Mouse (Mus musculus) liver, postnatal 0 days (tissue): ENCODE results near the gene Bcl2l1. TPM values are rescaled to one million over a fixed set of nuclear protein-coding genes. Genes with fewer than 3 reads are reported as not detected.

Source experiments
- ATAC-seq: fragments of 200-750 bp; cut with Nextera tagmentation; 2 replicates; pipeline ENCODE4 v1.8.0; 2017; ENCODE audit warnings: mild to moderate bottlenecking, moderate library complexity
- DNase-seq: peaks from one replicate; pipeline ENCODE4 v3.0.0-alpha.2; 2016
- H3K27ac ChIP-seq: fragments of 300-500 bp; sonication (generic); 2 replicates; pipeline ENCODE4 v1.5.1; 2014; ENCODE audit warnings: antibody characterized with exemption, moderate library complexity, mild to moderate bottlenecking, low read depth
- H3K27me3 ChIP-seq: fragments of 300-500 bp; sonication (generic); 2 replicates; pipeline ENCODE4 v1.6.1; 2014; ENCODE audit warnings: low read length, control low read depth, mixed read lengths; ENCODE audit not compliant: insufficient read depth
- H3K36me3 ChIP-seq: fragments of 300-500 bp; sonication (generic); replicated peaks from 2 replicates; pipeline ENCODE4 v1.6.1; 2014; ENCODE audit warnings: mild to moderate bottlenecking, control low read depth, low read length, moderate library complexity, mixed read lengths; ENCODE audit not compliant: insufficient read depth
- H3K4me1 ChIP-seq: fragments of 300-500 bp; sonication (generic); 2 replicates; pipeline ENCODE4 v1.6.1; 2014; ENCODE audit warnings: antibody characterized with exemption, mild to moderate bottlenecking, control low read depth; ENCODE audit not compliant: insufficient read depth
- H3K4me2 ChIP-seq: fragments of 300-500 bp; sonication (generic); 2 replicates; pipeline ENCODE4 v1.6.1; 2014; ENCODE audit warnings: low read depth, mild to moderate bottlenecking, low read length, moderate library complexity, mixed read lengths
- H3K4me3 ChIP-seq: fragments of 300-500 bp; sonication (generic); 2 replicates; pipeline ENCODE4 v1.5.1; 2014; ENCODE audit warnings: low read depth, low read length
- H3K9ac ChIP-seq: fragments of 300-500 bp; sonication (generic); replicated peaks from 2 replicates; pipeline ENCODE4 v1.6.1; 2014; ENCODE audit warnings: mild to moderate bottlenecking, moderate library complexity
- H3K9me3 ChIP-seq: fragments of 300-500 bp; sonication (generic); 2 replicates; pipeline ENCODE4 v1.6.1; 2016; ENCODE audit warnings: mild to moderate bottlenecking, control low read depth, low read length, mixed read lengths
- CTCF ChIP-seq: sonication (generic); IDR thresholded peaks from 2 replicates; pipeline ENCODE4 v1.5.1; 2016; ENCODE audit warnings: antibody characterized with exemption, low read depth
- EP300 ChIP-seq: IDR thresholded peaks from 2 replicates; pipeline ENCODE4 v1.6.1; 2016; ENCODE audit warnings: antibody characterized with exemption, low read depth, mild to moderate bottlenecking
- WGBS: fragments of 180-500 bp; shearing (Covaris S2); extraction: QIAGEN DNeasy Blood & Tissue Kit; methylation state at CpG from one replicate; pipeline ENCODE4 v1.1.7; 2014; ENCODE audit not compliant: insufficient replicate concordance; 5-methylcytosine and 5-hydroxymethylcytosine counted together
- polyA plus RNA-seq: library from polyadenylated mRNA; unstranded; fragments of >200 nt; fragmentation: Nextera tagmentation; extraction: Ambion mirVana; gene quantifications from 2 replicates; pipeline ENCODE4 v1.2.1, GENCODE M21; 2015

Bcl2l1 gene
- polyA plus RNA-seq, 1 experiment from 2014 or later: 84.4 TPM

DNA sequence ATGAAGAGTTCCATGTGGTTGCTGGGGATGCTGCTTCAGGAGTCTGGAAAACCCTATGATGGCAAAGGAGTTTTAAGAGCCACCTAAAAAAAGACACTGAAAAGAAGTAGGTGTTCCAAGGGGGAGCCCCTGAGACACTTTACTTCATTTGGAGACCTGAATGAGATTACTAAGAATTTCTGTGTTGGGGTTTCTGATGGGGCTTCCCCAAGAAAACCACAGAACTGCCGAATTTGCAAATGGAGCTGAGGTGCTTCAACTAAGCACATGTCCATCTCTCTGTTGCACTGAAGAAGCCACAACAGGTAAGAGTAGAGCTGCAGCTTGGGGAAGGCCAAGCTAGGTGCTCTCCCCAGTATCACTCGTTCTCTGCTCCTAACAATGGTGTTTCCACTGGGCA, 5.8 kb downstream of the Bcl2l1 start:
- H3K4me2 ChIP-seq: peak overlapping the region; percentile 84
- H3K9ac ChIP-seq: peak overlapping the region; percentile 42
- peak overlapping the region; percentile 26; the same call in 1 of the 2 replicates for H3K4me3 ChIP-seq
- TF ChIP-seq CTCF: no peak
- no peak for TF ChIP-seq EP300
- no peaks in the 10 kb centered on the region for H3K27me3 ChIP-seq
- H3K36me3 ChIP-seq: peaks cover 62% of the 10 kb centered on the region
- no peak overlapping the region for H3K27ac ChIP-seq
- 71% methylated on average over 2 of the region's 2 CpGs for WGBS
- ATAC-seq: no peak
- H3K9me3 ChIP-seq: no peaks in the 10 kb centered on the region
- H3K4me1 ChIP-seq: peaks cover 61% of the 10 kb centered on the region
- DNase-seq: no peak

- ATAC-seq: no peak
- Histone ChIP-seq H3K27ac (peak overlapping the region; percentile 16; the same call in 1 of the 2 replicates), H3K4me2 (peak overlapping the region; percentile 84), H3K9ac (peak overlapping the region; percentile 42), H3K36me3 (peaks cover 67% of the 10 kb centered on the region), H3K27me3 (no peaks in the 10 kb centered on the region), H3K4me1 (peaks cover 66% of the 10 kb centered on the region), H3K4me3 (peak overlapping the region; percentile 26), H3K9me3 (no peaks in the 10 kb centered on the region)
- TF ChIP-seq EP300 (no peak), CTCF (no peak)
- 81% methylated on average over 4 of the region's 4 CpGs for WGBS
- no peak for DNase-seq
Measured at GRCm38 (mm10) chr2:152825168-152825697, 6.3 kb downstream of the Bcl2l1 start.

GRCm38 (mm10) chr2:152824438-152825167, 6.9 kb downstream of the Bcl2l1 start:
- ATAC-seq: no peak

DNA sequence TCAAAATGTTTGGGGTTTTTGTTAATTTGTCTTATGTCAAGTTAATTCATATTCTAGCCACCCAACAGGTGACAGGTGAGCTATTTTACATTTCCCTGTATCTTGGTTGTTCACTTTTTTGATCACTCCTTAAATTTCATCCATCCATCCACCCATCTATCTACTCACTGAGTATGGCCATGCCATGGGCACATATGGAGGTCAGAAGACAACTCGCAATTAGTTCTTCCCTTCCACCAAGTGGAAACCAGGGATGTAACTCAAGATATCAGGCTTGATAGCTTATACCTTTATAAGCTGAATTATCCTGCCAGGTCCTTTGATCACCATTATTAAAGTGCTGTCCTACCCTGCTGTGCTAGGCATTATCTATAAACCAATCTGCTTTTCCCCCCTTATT, 7.8 kb downstream of the Bcl2l1 start:
- TF ChIP-seq CTCF (no peak), EP300 (no peak)
- ATAC-seq (no peak), DNase-seq (no peak)
- peaks cover 80% of the 10 kb centered on the region for H3K36me3 ChIP-seq
- H3K4me2 ChIP-seq: peak overlapping the region; percentile 84; the same call in 1 of the 2 replicates
- no peak overlapping the region for H3K4me3 ChIP-seq
- H3K9ac ChIP-seq: no peak overlapping the region
- H3K4me1 ChIP-seq: peaks cover 72% of the 10 kb centered on the region
- WGBS: 83% methylated on average over 1 of the region's 1 CpGs
- H3K27ac ChIP-seq: no peak overlapping the region
- no peaks in the 10 kb centered on the region for H3K27me3 ChIP-seq
- no peaks in the 10 kb centered on the region for H3K9me3 ChIP-seq

More at GRCm38 (mm10) chr2:152824438-152825167, 6.9 kb downstream of the Bcl2l1 start:
- no peaks in the 10 kb centered on the region for H3K27me3 ChIP-seq
- peaks cover 71% of the 10 kb centered on the region for H3K4me1 ChIP-seq
- H3K4me3 ChIP-seq: peak overlapping the region; percentile 26; the same call in 1 of the 2 replicates
- peak overlapping the region; percentile 84 for H3K4me2 ChIP-seq
- peaks cover 73% of the 10 kb centered on the region for H3K36me3 ChIP-seq
- H3K9ac ChIP-seq: peak overlapping the region; percentile 42
- DNase-seq: no peak
- H3K9me3 ChIP-seq: no peaks in the 10 kb centered on the region
- TF ChIP-seq EP300: no peak
- no peak for TF ChIP-seq CTCF
- WGBS: 52% methylated on average over 3 of the region's 3 CpGs
- H3K27ac ChIP-seq: peak overlapping the region; percentile 16; the same call in 1 of the 2 replicates

DNA sequence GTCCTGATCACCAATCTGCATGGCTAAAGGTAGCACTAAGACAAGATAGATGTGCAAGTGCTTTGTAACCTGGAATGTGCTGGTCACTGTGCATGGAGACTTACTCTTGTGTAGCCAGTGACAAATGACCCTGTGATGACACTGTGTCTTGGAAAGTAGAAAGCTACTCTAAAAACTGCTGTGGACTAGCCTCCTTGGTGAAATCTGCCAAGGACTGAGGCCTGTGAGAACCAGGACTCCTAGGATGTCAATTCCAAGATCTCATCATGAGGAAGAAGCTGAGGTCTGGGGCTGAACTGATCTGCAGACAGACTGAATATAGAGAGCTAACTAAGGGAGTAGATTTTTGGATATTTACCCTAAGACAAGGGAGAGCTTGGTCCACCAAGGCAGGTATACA, 10.0 kb downstream of the Bcl2l1 start:
- no peak for ATAC-seq
- no peak overlapping the region for H3K4me2 ChIP-seq
- no peaks in the 10 kb centered on the region for H3K9me3 ChIP-seq
- no peak overlapping the region for H3K4me3 ChIP-seq
- peak overlapping the region; percentile 35 for H3K27ac ChIP-seq
- no peaks in the 10 kb centered on the region for H3K27me3 ChIP-seq
- TF ChIP-seq EP300 (no peak), CTCF (no peak)
- H3K4me1 ChIP-seq: peaks cover 73% of the 10 kb centered on the region
- DNase-seq: no peak
- no peak overlapping the region for H3K9ac ChIP-seq
- H3K36me3 ChIP-seq: peaks cover 64% of the 10 kb centered on the region

GRCm38 (mm10) chr2:152821023-152821422, 10.5 kb downstream of the Bcl2l1 start:
- Histone ChIP-seq H3K4me2 (no peak overlapping the region), H3K27me3 (no peaks in the 10 kb centered on the region), H3K4me1 (peaks cover 73% of the 10 kb centered on the region), H3K36me3 (peaks cover 59% of the 10 kb centered on the region), H3K4me3 (no peak overlapping the region), H3K9ac (0 out of 2 replicates have a peak overlapping the region, but pooled peaks have one; percentile 24), H3K9me3 (no peaks in the 10 kb centered on the region), H3K27ac (peak overlapping the region; percentile 35)
- 50% methylated on average over 5 of the region's 5 CpGs for whole genome bisulfite sequencing
- no peak for TF ChIP-seq CTCF
- 0 out of 2 replicates have a peak, but pooled peaks have one; percentile 26 for TF ChIP-seq EP300
- no peak for ATAC-seq
- DNase-seq: no peak
